Mouse (Mus musculus) bone marrow, adult 2 months (tissue): ENCODE measurements at regions not wholly inside any gene's neighbourhood (a gene's known extent, or its start where the extent isn't known, plus 50 kb on each side); places are given as distances from the start of the nearest gene placed in this dataset.

Experiments
- H3K27ac ChIP-seq: fragments of 200-500 bp; 2 replicates; pipeline ENCODE4 v1.5.1; 2012; ENCODE audit warnings: low read depth, mild to moderate bottlenecking, control low read depth, inconsistent platforms, low read length; ENCODE audit not compliant: control insufficient read depth, poor library complexity, insufficient read depth
- H3K4me1 ChIP-seq: fragments of 200-500 bp; 2 replicates; pipeline ENCODE4 v1.6.1; 2011; ENCODE audit warnings: low read length; ENCODE audit not compliant: control insufficient read depth, insufficient read depth
- H3K4me3 ChIP-seq: fragments of 200-500 bp; replicated peaks from 2 replicates; pipeline ENCODE3; 2011; ENCODE audit warnings: mild to moderate bottlenecking, low read depth, low read length, control low read depth; ENCODE audit not compliant: control insufficient read depth
- CTCF ChIP-seq: fragments of 200-500 bp; IDR thresholded peaks from 2 replicates; pipeline ENCODE4 v1.5.1; 2011; ENCODE audit warnings: low read length, control low read depth; ENCODE audit not compliant: control insufficient read depth, insufficient read depth
- POLR2A ChIP-seq: fragments of 200-500 bp; IDR thresholded peaks from 2 replicates; pipeline ENCODE4 v1.6.1; 2011; ENCODE audit warnings: low read depth, mild to moderate bottlenecking, control low read depth, low read length, borderline replicate concordance; ENCODE audit not compliant: control insufficient read depth
- WGBS: fragments of 180-500 bp; shearing (Covaris S2); methylation state at CpG from one replicate; pipeline ENCODE4 v1.1.7; 2018; 5-methylcytosine and 5-hydroxymethylcytosine counted together

- no peak for TF ChIP-seq CTCF
- no peak for TF ChIP-seq POLR2A
- 82% methylated on average over 4 of the region's 4 CpGs for WGBS
- no peak overlapping the region for H3K27ac ChIP-seq
- H3K4me1 ChIP-seq, result no peaks in the 10 kb centered on the region
- no peak overlapping the region for H3K4me3 ChIP-seq
These were observed 271.5 kb upstream of the BC052040 start for GRCm38 (mm10) chr2:115309856-115310631.

GRCm38 (mm10) chr2:115318551-115318950 lies 263.0 kb upstream of the BC052040 start:
- H3K4me3 ChIP-seq, result no peak overlapping the region
- H3K27ac ChIP-seq, result no peak overlapping the region
- H3K4me1 ChIP-seq, result no peaks in the 10 kb centered on the region
- TF ChIP-seq CTCF, result no peak
- no peak for TF ChIP-seq POLR2A
- WGBS, result 83% methylated on average over 3 of the region's 3 CpGs

- Histone ChIP-seq H3K4me3 (no peak overlapping the region), H3K27ac (no peak overlapping the region), H3K4me1 (no peaks in the 10 kb centered on the region)
- WGBS, result 62% methylated on average over 5 of the region's 5 CpGs
- no peak for TF ChIP-seq POLR2A
- no peak for TF ChIP-seq CTCF
These were observed 258.9 kb upstream of the BC052040 start for GRCm38 (mm10) chr2:115322582-115322981.

- TF ChIP-seq POLR2A (no peak), CTCF (no peak)
- H3K27ac ChIP-seq, result no peak overlapping the region
- no peak overlapping the region for H3K4me3 ChIP-seq
- WGBS, result 82% methylated on average over 2 of the region's 2 CpGs
- H3K4me1 ChIP-seq, result no peaks in the 10 kb centered on the region
These were observed 255.0 kb upstream of the BC052040 start for GRCm38 (mm10) chr2:115326526-115326925.

- Histone ChIP-seq H3K4me3 (no peak overlapping the region), H3K4me1 (no peaks in the 10 kb centered on the region), H3K27ac (no peak overlapping the region)
- TF ChIP-seq POLR2A (no peak), CTCF (no peak)
- WGBS, result 56% methylated on average over 7 of the region's 7 CpGs
These were observed 243.3 kb upstream of the BC052040 start for GRCm38 (mm10) chr2:115338178-115338577.

GRCm38 (mm10) chr2:115339034-115339433 lies 242.5 kb upstream of the BC052040 start:
- Histone ChIP-seq H3K4me1 (no peaks in the 10 kb centered on the region), H3K27ac (no peak overlapping the region), H3K4me3 (no peak overlapping the region)
- TF ChIP-seq CTCF (no peak), POLR2A (no peak)
- WGBS, result 63% methylated on average over 4 of the region's 4 CpGs

GRCm38 (mm10) chr2:115342360-115342759 lies 239.2 kb upstream of the BC052040 start:
- H3K4me3 ChIP-seq, result no peak overlapping the region
- H3K27ac ChIP-seq, result no peak overlapping the region
- 88% methylated on average over 14 of the region's 14 CpGs for WGBS
- no peaks in the 10 kb centered on the region for H3K4me1 ChIP-seq
- TF ChIP-seq CTCF, result no peak
- TF ChIP-seq POLR2A, result no peak

GRCm38 (mm10) chr2:115346551-115346950 lies 235.0 kb upstream of the BC052040 start:
- TF ChIP-seq CTCF (no peak), POLR2A (no peak)
- Histone ChIP-seq H3K27ac (no peak overlapping the region), H3K4me1 (no peaks in the 10 kb centered on the region), H3K4me3 (no peak overlapping the region)
- 76% methylated on average over 6 of the region's 6 CpGs for WGBS
